Mouse (Mus musculus): ENCODE measurements around the gene Uqcrh. TPM values are rescaled to one million over a fixed set of nuclear protein-coding genes. Genes with fewer than 3 reads are reported as not detected.

The Uqcrh gene
- 325 TPM for total RNA-seq (2023)

DNA sequence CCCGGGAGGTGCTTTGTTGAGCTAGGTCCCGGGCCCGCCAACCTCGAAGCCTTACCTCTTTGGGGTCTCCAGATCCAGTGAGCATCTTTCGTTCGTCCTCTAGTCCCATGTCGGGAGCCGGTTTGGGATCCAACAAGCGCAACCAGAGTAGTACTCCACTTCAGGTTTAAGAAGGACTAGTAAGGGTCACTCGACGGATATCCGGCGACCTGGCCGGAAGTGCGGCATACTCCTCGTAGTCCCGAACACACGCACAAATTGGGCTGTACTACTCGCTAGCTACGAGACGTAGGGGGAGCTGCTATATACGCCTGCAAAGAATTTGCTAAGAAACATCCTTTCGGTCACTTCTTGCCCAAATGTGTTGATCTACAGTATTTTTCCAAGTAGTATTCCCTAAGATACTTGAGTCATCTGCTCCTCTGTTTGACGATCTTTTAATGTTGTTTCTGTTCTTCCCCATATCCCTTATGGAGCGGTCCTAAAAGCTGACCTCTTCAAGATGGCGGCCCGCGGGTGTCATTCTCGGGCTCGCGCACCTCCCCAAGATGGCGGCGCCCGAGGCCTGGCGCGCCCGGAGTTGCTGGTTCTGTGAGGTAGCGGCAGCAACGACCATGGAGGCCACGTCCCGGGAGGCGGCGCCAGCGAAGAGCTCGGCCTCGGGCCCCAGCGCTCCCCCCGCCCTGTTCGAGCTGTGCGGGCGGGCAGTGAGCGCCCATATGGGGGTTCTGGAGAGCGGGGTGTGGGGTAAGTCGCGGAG is at the start of gene Uqcrh, which contains the start of gene Lrrc41:
Gene Uqcrh, minus strand, starts transcription at position 211 of the 760 bp plus-strand sequence.
Gene Lrrc41, plus strand, starts transcription at position 409 of the 760 bp plus-strand sequence.

DNA sequence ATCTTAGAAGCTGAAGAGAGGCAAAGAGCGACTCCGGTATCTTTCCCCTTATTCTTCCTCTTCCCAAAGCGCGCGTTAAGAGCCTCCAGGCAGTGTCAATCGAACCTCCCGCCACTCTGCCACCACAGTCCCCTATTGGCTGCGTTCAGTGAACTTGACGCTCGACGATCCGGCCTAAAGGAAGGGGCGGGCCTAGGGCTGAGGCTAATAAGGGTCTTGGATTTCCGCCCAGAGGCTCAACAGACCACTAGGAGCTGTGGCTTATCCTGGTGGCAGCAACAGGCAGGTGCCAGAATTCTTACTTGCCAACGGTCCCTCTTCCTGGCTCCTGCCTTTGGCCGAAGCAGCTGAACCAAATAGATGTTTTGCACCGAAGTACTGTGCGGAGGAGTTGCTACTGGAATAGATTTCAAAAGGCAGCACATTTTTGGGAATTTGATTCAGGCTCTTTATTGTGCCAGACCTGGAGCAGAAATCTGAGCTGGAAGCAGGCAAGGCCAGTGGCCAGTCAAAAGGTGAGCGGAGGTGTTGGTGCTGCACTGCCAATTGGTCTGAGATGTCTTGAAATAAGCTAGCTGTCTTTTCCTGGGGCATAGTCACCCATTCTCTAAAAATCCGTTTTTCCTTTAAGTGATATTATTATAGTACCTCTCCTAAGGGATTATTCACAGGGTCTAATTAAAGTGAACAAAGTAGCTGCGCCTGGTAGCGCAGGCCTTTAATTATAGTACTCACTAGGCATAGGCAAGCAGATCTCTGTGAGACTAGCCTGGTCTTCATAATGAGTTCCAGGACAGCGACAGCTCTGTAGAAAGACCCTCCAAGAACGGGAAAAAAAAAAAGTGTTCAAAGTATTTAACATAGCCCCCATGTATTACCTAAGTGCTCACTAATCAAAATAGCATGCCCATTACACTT is 49.0 kb upstream of the Uqcrh start, which contains the start of the genes Rad54l and Pomgnt1:
Gene Rad54l, minus strand, starts transcription at position 89 of the 918 bp plus-strand sequence.
Gene Pomgnt1, plus strand, starts transcription at position 239 of the 918 bp plus-strand sequence.

DNA sequence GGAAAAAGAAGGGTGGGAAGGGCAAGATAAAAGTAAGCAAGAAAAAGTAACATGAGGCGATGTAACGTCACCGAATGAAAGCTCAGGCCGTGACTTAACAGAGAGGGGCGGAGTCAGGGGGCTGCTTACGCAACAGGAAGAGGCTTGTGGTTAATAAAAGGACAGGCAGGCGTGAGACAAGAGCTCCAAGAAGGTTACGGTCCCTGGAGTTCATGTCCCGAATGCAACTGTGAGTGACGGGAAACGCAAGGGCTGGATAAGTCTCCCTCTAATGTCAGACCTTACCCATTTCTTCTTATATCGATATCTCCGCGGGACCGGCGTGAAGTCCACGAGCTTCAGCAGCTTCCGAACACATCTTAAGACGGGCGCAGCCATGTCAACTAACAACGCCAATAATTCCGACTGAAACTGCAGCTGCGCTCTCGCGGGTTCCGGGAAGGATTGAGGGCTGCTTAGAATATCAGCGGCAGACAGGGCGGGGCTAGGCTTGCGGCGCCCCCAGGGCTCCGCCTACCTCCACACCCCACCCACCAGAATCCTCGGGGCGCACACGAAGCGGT is 21.4 kb downstream of the Uqcrh start, which contains the start of gene Nsun4:
Gene Nsun4, minus strand, starts transcription at position 478 of the 563 bp plus-strand sequence.

DNA sequence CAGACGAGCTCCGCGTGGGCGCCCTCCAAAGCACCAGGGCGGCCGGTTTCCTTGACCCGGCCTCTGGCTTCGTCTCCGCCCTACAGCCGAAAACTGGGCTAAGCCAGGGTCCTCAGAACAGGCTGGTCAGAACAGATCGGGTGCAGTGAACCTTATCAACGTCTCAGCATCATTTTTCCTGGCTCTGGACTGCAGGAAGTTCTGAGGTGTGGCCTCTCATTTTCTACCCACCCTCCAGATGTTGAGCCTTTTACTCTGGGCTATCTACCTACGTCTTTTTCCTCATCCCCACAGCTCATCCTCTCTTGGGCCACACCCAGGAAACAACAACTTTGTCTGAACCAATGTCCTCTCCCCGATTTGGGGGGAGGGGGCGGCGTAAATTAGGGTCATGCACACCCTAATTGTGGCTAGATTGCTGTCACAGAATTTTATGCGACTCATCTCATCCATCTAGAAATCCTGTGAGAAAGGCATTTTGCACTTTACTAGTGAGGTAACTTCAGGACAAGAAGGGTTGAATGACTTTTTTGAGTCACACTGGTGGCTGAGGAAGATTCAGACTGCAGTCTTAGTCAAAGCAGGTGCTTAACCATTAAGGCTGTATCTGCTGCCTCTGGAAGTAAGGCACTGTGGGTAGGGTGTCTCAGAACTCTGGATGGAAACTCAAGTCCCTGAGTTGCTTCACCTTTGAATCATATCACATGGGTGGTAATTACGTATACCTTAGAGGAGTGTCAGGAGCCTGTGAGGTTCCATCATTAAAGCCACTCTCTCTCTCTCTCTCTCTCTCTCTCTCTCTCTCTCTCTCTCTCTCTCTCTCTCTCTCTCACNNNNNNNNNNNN is 56.7 kb downstream of the Uqcrh start, which contains the start of gene Faah:
Gene Faah, minus strand, starts transcription at position 25 of the 845 bp plus-strand sequence.

Other genes starting within 250 kb of the Uqcrh start
- gene Mob3c, start 247.0 kb downstream of the Uqcrh start, total RNA-seq (2023) = 16.7 TPM
- 53.3 TPM for gene Mknk1, start 235.9 kb downstream of the Uqcrh start, total RNA-seq (2023)
- gene Kncn, start 190.7 kb downstream of the Uqcrh start, total RNA-seq (2023) = not detected
- gene 6430628N08Rik, start 184.4 kb downstream of the Uqcrh start, total RNA-seq (2023) = not detected
- gene Dmbx1, start 135.1 kb downstream of the Uqcrh start, total RNA-seq (2023) = not detected
- 103 TPM for gene Faah, start 57.1 kb downstream of the Uqcrh start, total RNA-seq (2023)
- 48.9 TPM for gene Nsun4, start 21.2 kb downstream of the Uqcrh start, total RNA-seq (2023)
- gene Lrrc41, start 198 bp upstream of the Uqcrh start, total RNA-seq (2023) = 25.7 TPM
- gene Rad54l, start 48.6 kb upstream of the Uqcrh start, total RNA-seq (2023) = 0.49 TPM
- gene Pomgnt1, start 48.8 kb upstream of the Uqcrh start, total RNA-seq (2023) = 29.7 TPM
- 0.18 TPM for gene Lurap1, start 76.3 kb upstream of the Uqcrh start, total RNA-seq (2023)
- not detected for gene Tspan1, start 92.5 kb upstream of the Uqcrh start, total RNA-seq (2023)
- gene 1700042G07Rik, start 98.3 kb upstream of the Uqcrh start, total RNA-seq (2023) = not detected
- not detected for gene Gm49337, start 98.3 kb upstream of the Uqcrh start, total RNA-seq (2023)
- gene Pik3r3, start 146.5 kb upstream of the Uqcrh start, total RNA-seq (2023) = 3.4 TPM

All from CD8-positive naive resting alpha-beta T cell, adult 57 days (primary cell).